Mouse (Mus musculus): ENCODE measurements around the gene Myadm. TPM values are rescaled to one million over a fixed set of nuclear protein-coding genes. Genes with fewer than 3 reads are reported as not detected.

The Myadm gene
- polyA plus RNA-seq, 1 experiment from 2014 or later = 95.0 TPM

DNA sequence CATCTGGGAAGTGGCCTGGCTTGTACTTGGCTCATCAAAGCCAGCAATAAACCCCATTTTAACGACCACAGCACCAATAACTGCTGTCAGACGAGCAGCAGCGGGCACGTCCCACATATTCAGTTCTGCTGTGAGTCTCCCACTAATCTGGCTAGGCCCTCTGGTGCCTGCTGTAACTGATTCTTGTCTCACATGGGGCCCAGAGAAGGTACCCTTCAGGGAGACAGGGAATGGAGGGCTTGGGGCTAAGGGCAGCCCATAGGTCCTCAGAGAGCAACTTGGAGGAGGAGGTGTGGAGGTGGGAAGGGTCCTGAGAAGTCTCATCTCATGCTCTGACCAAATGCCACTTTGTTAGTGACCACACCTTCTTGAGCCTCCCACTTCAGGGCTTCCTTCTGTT, 19.8 kb downstream of the Myadm start:
- no peaks in the 10 kb centered on the region for H3K36me3 ChIP-seq (ENCODE audit: insufficient read depth, low read length)
- H3K9me3 ChIP-seq (ENCODE audit: low read length) = no peaks in the 10 kb centered on the region
- no peak overlapping the region for H3K9ac ChIP-seq (replicated peaks; ENCODE audit: low read length)
- peaks cover 26% of the 10 kb centered on the region for H3K27me3 ChIP-seq (ENCODE audit: insufficient read depth, low read length)
- H3K27ac ChIP-seq (ENCODE audit: low read length) = no peak overlapping the region
- no peak overlapping the region for H3K4me2 ChIP-seq (replicated peaks; ENCODE audit: low read depth, low read length)
- WGBS = 15% methylated on average over 4 of the region's 4 CpGs
- no peak overlapping the region for H3K4me3 ChIP-seq (ENCODE audit: low read length)
- no peak for ATAC-seq (ENCODE audit: low FRiP score, low TSS enrichment)
- peaks cover 3% of the 10 kb centered on the region for H3K4me1 ChIP-seq (ENCODE audit: insufficient read depth, low read length)

DNA sequence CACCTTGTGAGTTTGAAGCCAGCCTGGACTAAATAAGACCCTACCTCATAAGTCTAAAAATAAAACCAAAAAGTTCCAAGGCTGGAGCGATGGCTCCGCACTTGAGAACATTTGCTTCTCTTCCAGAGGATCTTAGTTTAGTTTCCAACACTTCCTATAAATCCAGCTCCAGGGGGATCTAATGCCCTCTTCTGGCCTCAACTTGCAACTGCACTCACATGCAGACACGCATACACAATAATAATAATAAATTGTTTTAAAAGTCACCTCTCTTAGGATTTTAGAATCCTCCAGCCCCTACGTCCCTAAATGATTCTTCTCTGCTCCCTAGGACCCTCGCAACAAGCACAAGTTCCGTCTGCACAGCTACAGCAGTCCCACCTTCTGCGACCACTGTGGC, 21.4 kb downstream of the Myadm start:
- H3K4me3 ChIP-seq (ENCODE audit: low read length) = no peak overlapping the region
- H3K9me3 ChIP-seq (ENCODE audit: low read length) = no peaks in the 10 kb centered on the region
- H3K36me3 ChIP-seq (ENCODE audit: insufficient read depth, low read length) = no peaks in the 10 kb centered on the region
- H3K27me3 ChIP-seq (ENCODE audit: insufficient read depth, low read length) = peaks cover 10% of the 10 kb centered on the region; the same call in 1 of the 2 replicates
- H3K4me2 ChIP-seq (replicated peaks; ENCODE audit: low read depth, low read length) = no peak overlapping the region
- ATAC-seq (ENCODE audit: low FRiP score, low TSS enrichment) = no peak
- H3K9ac ChIP-seq (replicated peaks; ENCODE audit: low read length) = no peak overlapping the region
- no peak overlapping the region for H3K27ac ChIP-seq (ENCODE audit: low read length)
- no peaks in the 10 kb centered on the region for H3K4me1 ChIP-seq (ENCODE audit: insufficient read depth, low read length)
- WGBS = 96% methylated on average over 7 of the region's 7 CpGs

DNA sequence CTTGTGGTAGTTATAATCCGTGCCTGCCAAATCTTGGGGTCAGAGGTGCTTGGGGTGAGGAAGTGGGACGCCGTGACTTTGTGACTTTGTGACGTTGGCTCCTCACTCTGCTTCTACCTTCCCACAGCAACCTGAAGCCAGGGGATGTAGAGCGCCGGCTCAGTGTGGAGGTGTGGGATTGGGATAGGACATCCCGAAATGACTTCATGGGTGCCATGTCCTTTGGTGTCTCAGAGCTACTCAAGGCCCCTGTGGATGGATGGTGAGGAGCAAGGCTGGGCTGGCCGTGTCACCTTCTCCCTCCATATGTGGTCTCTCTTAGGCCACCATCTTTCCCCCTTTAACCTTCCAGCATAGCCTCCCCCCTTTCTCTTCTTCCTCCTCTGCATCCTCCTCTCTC, 24.7 kb downstream of the Myadm start:
- WGBS = 79% methylated on average over 8 of the region's 8 CpGs
- Histone ChIP-seq H3K9ac (replicated peaks; ENCODE audit: low read length) (no peak overlapping the region), H3K4me2 (replicated peaks; ENCODE audit: low read depth, low read length) (no peak overlapping the region), H3K4me3 (ENCODE audit: low read length) (no peak overlapping the region), H3K27ac (ENCODE audit: low read length) (no peak overlapping the region), H3K27me3 (ENCODE audit: insufficient read depth, low read length) (no peaks in the 10 kb centered on the region), H3K4me1 (ENCODE audit: insufficient read depth, low read length) (no peaks in the 10 kb centered on the region), H3K36me3 (ENCODE audit: insufficient read depth, low read length) (no peaks in the 10 kb centered on the region), H3K9me3 (ENCODE audit: low read length) (no peaks in the 10 kb centered on the region)
- ATAC-seq (ENCODE audit: low FRiP score, low TSS enrichment) = 0 out of 2 replicates have a peak, but pooled peaks have one; percentile 27

GRCm38 (mm10) chr7:3314121-3314520, 25.2 kb downstream of the Myadm start:
- H3K4me3 ChIP-seq (ENCODE audit: low read length) = no peak overlapping the region
- WGBS = 71% methylated on average over 5 of the region's 5 CpGs
- H3K27ac ChIP-seq (ENCODE audit: low read length) = no peak overlapping the region
- H3K9ac ChIP-seq (replicated peaks; ENCODE audit: low read length) = no peak overlapping the region
- H3K9me3 ChIP-seq (ENCODE audit: low read length) = no peaks in the 10 kb centered on the region
- H3K4me1 ChIP-seq (ENCODE audit: insufficient read depth, low read length) = no peaks in the 10 kb centered on the region
- no peaks in the 10 kb centered on the region for H3K27me3 ChIP-seq (ENCODE audit: insufficient read depth, low read length)
- no peak overlapping the region for H3K4me2 ChIP-seq (replicated peaks; ENCODE audit: low read depth, low read length)
- ATAC-seq (ENCODE audit: low FRiP score, low TSS enrichment) = peak; percentile 59
- no peaks in the 10 kb centered on the region for H3K36me3 ChIP-seq (ENCODE audit: insufficient read depth, low read length)

- Histone ChIP-seq H3K4me2 (replicated peaks; ENCODE audit: low read depth, low read length) (no peak overlapping the region), H3K27me3 (ENCODE audit: insufficient read depth, low read length) (no peaks in the 10 kb centered on the region), H3K36me3 (ENCODE audit: insufficient read depth, low read length) (no peaks in the 10 kb centered on the region), H3K27ac (ENCODE audit: low read length) (no peak overlapping the region), H3K9me3 (ENCODE audit: low read length) (no peaks in the 10 kb centered on the region), H3K4me1 (ENCODE audit: insufficient read depth, low read length) (no peaks in the 10 kb centered on the region), H3K4me3 (ENCODE audit: low read length) (no peak overlapping the region), H3K9ac (replicated peaks; ENCODE audit: low read length) (no peak overlapping the region)
- ATAC-seq (ENCODE audit: low FRiP score, low TSS enrichment) = no peak
- 35% methylated on average over 4 of the region's 4 CpGs for WGBS
Observed at GRCm38 (mm10) chr7:3317704-3318103, 28.8 kb downstream of the Myadm start.

DNA sequence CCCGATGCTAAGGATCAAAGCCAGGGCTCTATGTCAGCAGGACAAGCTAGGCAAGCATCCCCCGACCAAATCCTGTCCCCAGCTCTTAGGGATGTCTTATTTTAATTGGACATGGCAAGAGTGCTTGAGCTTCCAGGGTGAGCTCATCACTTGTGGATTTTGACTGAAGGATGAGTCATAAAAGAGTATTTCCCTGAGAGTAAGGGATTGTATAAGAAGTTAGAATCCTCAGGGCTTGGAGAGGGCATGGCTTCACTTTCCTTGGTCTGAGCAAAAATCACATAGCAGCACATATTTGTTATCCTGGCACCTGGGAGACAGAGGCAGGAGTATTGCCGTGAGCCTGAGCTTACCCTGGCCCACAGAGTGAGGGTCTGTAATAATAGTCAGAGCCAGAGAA, 32.0 kb downstream of the Myadm start:
- no peak for ATAC-seq (ENCODE audit: low FRiP score, low TSS enrichment)
- Histone ChIP-seq H3K27ac (ENCODE audit: low read length) (no peak overlapping the region), H3K9ac (replicated peaks; ENCODE audit: low read length) (no peak overlapping the region), H3K4me2 (replicated peaks; ENCODE audit: low read depth, low read length) (no peak overlapping the region), H3K36me3 (ENCODE audit: insufficient read depth, low read length) (no peaks in the 10 kb centered on the region), H3K27me3 (ENCODE audit: insufficient read depth, low read length) (no peaks in the 10 kb centered on the region), H3K9me3 (ENCODE audit: low read length) (no peaks in the 10 kb centered on the region), H3K4me1 (ENCODE audit: insufficient read depth, low read length) (no peaks in the 10 kb centered on the region), H3K4me3 (ENCODE audit: low read length) (no peak overlapping the region)
- 57% methylated on average over 3 of the region's 3 CpGs for WGBS

DNA sequence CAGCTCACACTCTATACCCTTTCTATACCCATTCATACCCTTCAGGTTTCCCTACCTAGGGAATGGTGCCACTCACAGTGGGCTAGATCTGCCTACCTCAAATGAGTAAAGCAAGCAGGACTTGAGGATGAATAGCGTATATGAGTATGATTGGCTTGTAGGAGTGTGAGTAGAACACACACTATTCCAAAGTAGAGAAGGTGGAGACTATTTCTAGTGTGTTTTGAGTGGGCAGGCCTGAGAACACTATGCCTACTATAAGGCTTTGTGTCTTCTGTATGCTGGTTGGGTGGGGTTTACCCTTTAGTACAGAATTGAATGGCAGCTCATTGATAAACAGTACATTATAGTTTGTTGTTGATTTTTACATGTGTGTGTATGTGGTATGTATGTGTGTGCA, 34.9 kb downstream of the Myadm start:
- WGBS = 90% methylated on average over 1 of the region's 1 CpGs
- no peak for ATAC-seq (ENCODE audit: low FRiP score, low TSS enrichment)
- Histone ChIP-seq H3K4me3 (ENCODE audit: low read length) (no peak overlapping the region), H3K4me1 (ENCODE audit: insufficient read depth, low read length) (no peaks in the 10 kb centered on the region), H3K4me2 (replicated peaks; ENCODE audit: low read depth, low read length) (no peak overlapping the region), H3K27ac (ENCODE audit: low read length) (no peak overlapping the region), H3K9ac (replicated peaks; ENCODE audit: low read length) (no peak overlapping the region), H3K9me3 (ENCODE audit: low read length) (no peaks in the 10 kb centered on the region), H3K36me3 (ENCODE audit: insufficient read depth, low read length) (no peaks in the 10 kb centered on the region), H3K27me3 (ENCODE audit: insufficient read depth, low read length) (no peaks in the 10 kb centered on the region)

GRCm38 (mm10) chr7:3327961-3328360, 39.1 kb downstream of the Myadm start:
- peaks cover 9% of the 10 kb centered on the region for H3K4me1 ChIP-seq (ENCODE audit: insufficient read depth, low read length)
- H3K4me2 ChIP-seq (replicated peaks; ENCODE audit: low read depth, low read length) = no peak overlapping the region
- H3K9me3 ChIP-seq (ENCODE audit: low read length) = no peaks in the 10 kb centered on the region
- H3K4me3 ChIP-seq (ENCODE audit: low read length) = no peak overlapping the region
- WGBS = 65% methylated on average over 4 of the region's 4 CpGs
- no peaks in the 10 kb centered on the region for H3K36me3 ChIP-seq (ENCODE audit: insufficient read depth, low read length)
- H3K9ac ChIP-seq (replicated peaks; ENCODE audit: low read length) = no peak overlapping the region
- no peak overlapping the region for H3K27ac ChIP-seq (ENCODE audit: low read length)
- no peak for ATAC-seq (ENCODE audit: low FRiP score, low TSS enrichment)
- peaks cover 5% of the 10 kb centered on the region; the same call in 1 of the 2 replicates for H3K27me3 ChIP-seq (ENCODE audit: insufficient read depth, low read length)

DNA sequence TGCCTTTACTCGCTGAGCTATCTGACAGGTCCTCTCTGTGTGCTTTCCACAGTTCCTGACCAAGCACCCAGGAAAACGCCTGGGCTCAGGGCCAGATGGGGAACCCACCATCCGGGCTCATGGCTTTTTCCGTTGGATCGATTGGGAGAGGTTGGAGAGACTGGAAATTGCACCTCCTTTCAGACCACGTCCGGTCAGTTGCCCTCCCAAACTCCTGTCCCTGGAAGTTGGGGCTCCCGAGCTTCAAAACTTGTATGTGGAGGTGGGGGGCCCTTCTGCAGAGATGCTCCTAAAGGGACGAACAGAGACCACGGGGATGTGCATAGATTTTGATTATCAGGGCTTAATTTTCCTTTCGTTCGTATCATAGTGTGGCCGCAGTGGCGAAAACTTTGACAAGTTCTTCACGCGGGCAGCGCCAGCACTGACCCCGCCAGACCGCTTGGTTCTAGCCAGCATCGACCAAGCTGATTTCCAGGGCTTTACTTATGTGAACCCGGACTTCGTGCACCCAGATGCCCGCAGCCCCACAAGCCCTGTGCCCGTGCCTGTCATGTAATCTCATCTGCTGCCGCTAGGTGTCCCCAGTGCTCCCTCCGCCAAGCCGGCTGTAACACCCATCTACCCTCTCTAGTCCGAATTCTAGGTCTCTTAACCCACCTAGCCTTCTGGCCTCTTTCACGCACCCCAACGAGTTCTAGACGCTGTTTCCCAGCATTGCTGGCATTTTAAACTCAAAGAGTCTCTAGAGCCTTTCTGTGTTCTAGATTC, 41.1 kb downstream of the Myadm start:
- Histone ChIP-seq H3K27ac (ENCODE audit: low read length) (no peak overlapping the region), H3K9me3 (ENCODE audit: low read length) (no peaks in the 10 kb centered on the region), H3K4me3 (ENCODE audit: low read length) (no peak overlapping the region), H3K27me3 (ENCODE audit: insufficient read depth, low read length) (peaks cover 5% of the 10 kb centered on the region; the same call in 1 of the 2 replicates), H3K36me3 (ENCODE audit: insufficient read depth, low read length) (no peaks in the 10 kb centered on the region), H3K9ac (replicated peaks; ENCODE audit: low read length) (no peak overlapping the region), H3K4me1 (ENCODE audit: insufficient read depth, low read length) (peaks cover 15% of the 10 kb centered on the region), H3K4me2 (replicated peaks; ENCODE audit: low read depth, low read length) (peak overlapping the region; percentile 32)
- peak; percentile 17; the same call in 1 of the 2 replicates for ATAC-seq (ENCODE audit: low FRiP score, low TSS enrichment)
- 16% methylated on average over 31 of the region's 31 CpGs for WGBS

GRCm38 (mm10) chr7:3331171-3331570, 42.3 kb downstream of the Myadm start:
- peak overlapping the region; percentile 68 for H3K4me2 ChIP-seq (replicated peaks; ENCODE audit: low read depth, low read length)
- H3K4me3 ChIP-seq (ENCODE audit: low read length) = peak overlapping the region; percentile 62
- no peaks in the 10 kb centered on the region for H3K36me3 ChIP-seq (ENCODE audit: insufficient read depth, low read length)
- peaks cover 5% of the 10 kb centered on the region; the same call in 1 of the 2 replicates for H3K27me3 ChIP-seq (ENCODE audit: insufficient read depth, low read length)
- 0 out of 2 replicates have a peak overlapping the region, but pooled peaks have one; percentile 42 for H3K9ac ChIP-seq (replicated peaks; ENCODE audit: low read length)
- peaks cover 15% of the 10 kb centered on the region for H3K4me1 ChIP-seq (ENCODE audit: insufficient read depth, low read length)
- H3K27ac ChIP-seq (ENCODE audit: low read length) = no peak overlapping the region
- no peaks in the 10 kb centered on the region for H3K9me3 ChIP-seq (ENCODE audit: low read length)
- 44% methylated on average over 6 of the region's 6 CpGs for WGBS
- ATAC-seq (ENCODE audit: low FRiP score, low TSS enrichment) = peak; percentile 3
